Mouse (Mus musculus) lung, postnatal 4 days (tissue): Measurements from ENCODE around the gene Ugt1a8.
"Not testable (repeated sequence)": the region's sequence is repeated elsewhere in the genome, so short reads cannot be mapped to it uniquely, and the experiment has no call there.

Experiments used
- DNase-seq, 2 experiments: peaks; one replicate each; pipeline ENCODE4 v3.0.0; 2021

Ugt1a8 gene

DNA sequence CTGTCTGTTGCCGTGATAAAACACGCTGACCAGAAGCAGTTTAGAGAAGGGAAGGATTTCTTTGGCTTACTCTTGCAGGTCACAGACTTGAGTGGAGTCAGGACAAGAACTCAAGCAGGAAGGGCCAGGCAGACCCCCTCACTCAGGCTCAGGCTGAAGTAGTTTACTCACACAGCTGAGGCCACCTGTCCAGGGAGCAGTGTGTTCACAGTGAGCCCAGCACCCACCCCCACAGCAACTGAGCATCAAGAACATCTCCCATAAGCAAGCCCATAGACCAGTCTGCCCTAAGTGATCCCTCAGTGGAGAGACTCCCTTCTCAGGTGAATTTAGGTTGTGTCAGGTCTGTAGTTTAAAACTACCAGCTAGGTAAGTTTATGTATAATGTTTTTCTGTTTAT, 22.0 kb downstream of the Ugt1a8 start:
- not testable (repeated sequence) for DNase-seq

DNA sequence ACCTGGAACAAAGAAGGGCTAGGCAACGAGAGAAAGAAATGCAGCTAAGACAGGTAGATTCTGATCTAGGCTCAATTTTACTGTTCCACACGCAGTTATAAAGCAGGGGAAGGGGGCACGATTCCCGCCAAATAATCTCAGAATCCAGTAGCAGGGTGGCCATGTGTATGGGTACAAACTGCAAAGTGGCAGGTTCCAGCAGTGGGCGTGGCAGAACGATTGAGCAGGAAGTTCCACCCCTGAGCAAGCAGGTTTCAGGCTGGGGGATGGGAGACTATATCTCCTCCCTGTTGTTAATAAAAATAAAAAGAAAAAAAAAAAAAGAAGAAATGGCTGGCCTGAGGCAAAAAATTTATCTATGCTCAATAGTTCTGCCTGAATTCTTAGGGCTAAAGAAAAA, 25.2 kb downstream of the Ugt1a8 start:
- DNase-seq, result not testable (repeated sequence)

DNA sequence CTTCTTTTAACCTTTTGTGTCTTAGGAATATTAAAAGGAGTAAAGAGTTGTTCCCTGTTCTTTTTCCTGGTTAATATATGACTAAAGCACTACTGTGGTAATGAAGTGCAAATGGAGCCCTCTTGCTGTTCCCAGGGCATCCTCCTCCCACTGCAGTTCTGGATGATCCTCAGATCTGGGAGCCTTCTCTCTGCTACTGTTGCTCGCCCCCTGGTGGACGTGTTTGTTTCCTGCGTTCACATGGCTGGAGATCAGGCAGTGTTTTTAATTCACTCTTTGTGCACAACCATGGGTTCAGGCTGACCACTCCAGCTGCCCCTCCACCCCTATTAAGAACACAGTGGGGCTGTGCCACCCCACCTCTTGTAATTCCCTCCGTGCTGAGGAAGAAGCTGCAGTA, 32.9 kb downstream of the Ugt1a8 start:
- not testable (repeated sequence) for DNase-seq

DNA sequence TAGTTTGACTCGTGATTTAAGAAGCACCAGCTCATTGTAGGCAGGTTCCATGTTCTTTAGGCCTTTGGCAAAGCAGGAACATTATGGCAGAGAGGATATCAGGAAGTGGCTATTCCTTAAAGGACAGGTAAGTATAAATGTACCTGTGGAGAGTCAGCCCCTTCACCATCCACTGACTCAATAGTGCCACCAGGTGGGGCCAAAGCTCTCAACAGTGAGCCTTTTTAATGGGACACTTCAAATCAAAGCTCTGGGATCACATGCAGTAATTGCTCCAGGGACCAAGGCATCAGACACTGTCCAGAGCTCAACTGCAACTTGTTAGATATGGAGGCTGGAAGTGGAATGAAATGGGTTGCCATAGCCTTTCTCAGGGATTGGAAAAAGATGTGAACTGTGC, 33.9 kb downstream of the Ugt1a8 start:
- peak; percentile 33 to 44 for DNase-seq

DNA sequence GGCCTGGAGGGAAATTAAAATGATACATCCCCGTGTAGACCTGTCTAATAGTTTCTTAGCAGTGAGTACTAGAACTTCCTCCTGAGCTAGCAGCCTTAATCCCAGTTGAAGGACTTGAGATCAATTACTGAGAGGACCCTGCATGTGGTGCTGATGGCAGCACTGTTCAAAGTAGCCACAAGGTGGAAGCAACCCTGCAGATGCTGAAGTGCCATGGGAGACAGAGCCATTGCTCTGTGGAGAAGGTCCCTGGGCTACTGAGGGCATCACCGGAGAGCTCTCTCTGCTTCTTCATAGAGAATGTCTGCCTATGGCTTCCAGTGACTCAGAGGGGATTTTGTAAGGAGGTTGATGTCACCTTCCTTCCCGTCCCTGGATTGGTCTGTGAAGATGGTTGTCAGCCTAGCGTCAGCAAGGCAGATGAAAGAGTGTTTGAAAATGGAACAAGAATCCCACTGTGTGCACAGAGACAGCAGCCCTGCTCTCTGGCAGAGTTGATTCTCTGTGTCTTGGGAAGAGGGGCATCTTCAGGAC, 38.3 kb downstream of the Ugt1a8 start:
- not testable (repeated sequence) for DNase-seq

DNA sequence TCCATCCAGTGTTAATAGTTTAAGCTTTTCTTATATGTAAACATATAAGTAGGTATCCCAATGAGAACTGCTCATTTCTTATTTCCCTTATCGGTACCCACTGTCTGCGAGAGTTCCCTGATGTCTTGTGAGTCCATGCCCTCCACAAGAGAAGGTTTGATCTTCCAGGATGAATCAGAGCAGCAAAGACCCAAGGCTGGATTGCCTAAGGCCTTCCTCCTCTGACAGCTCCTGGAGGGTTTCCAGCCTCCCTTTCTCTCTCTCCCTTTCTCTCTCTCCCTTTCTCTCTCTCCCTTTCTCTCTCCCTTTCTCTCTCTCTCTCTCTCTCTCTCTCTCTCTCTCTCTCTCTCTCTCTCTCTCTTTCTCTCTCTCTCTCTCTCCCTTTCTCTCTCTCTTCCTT, 41.5 kb downstream of the Ugt1a8 start:
- DNase-seq, result not testable (repeated sequence)

DNA sequence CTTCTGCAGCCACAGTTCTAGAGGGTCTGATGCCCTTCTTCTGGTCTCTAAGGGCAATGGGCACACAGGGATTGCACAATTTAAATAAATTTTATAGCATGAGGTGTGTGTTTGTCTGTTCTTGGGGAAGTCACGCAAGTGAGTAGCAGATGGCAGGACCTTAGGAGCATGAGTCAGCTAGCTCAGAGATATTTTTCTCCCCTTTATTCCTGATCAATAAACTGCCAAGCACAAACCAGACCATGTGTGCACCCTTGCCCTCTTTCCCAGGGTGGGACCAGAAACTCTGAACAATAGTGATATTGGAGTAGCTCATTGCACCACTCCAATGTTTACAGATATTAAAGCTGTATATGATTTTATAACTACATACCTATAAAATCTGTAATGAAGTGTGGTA, 42.6 kb downstream of the Ugt1a8 start:
- not testable (repeated sequence) for DNase-seq

DNA sequence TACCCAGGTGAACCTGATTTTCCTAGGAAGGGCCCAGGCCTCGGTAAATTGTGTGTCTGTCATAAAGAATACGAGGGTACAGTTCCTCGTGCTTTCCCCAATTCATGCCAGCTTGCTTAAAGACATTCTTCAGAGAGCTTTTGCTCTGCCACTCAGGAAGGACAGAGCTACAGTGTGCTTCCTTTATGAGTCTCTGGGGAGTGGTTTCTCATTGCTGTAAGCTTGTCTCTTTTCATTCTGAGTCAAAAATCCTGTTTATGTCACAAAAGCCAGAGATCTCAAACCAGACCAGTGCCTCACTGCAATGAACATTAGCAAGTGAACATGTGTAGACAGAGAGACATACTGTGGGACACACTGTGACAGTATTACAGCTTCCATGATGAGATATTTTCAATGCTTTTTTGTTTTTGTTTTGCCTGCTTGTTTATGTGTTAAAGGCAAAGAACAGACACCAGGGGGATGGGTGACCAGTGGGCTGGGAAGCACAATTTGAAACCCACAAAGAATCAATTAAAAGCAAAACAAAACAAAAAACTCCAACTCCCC, 46.4 kb downstream of the Ugt1a8 start:
- no peak for DNase-seq

DNA sequence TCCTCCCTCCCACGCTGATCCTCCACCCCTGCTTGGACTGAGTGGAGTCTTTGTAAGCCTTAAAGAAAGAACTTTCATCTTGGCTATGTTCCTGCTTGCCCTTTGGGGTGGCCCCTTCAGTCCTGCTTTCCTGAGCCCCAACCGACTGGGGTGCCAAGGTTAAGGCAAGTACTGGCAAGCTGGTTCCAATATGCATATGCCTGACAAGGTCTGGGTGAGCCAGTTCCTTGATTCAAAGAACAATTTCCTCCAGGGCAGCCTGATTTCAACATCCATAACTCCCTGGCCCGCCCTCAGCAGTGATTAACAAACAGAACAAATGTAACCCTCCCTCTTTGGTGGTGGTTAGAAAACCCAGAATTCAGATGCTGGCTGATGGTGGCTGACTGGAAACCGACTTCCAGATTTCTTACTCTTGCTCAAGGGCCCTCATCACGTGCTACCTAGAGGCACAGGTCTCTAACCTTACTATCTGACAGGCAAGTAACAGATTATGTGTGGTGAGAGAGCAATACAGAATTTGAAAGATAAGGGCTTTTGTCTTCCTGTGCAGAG, 46.9 kb downstream of the Ugt1a8 start, which contains the start of gene Ugt1a6a:
TSS of gene Ugt1a6a (plus strand) at position 353 of the 555 bp plus-strand sequence.
- peak; percentile 53 to 60 for DNase-seq

DNA sequence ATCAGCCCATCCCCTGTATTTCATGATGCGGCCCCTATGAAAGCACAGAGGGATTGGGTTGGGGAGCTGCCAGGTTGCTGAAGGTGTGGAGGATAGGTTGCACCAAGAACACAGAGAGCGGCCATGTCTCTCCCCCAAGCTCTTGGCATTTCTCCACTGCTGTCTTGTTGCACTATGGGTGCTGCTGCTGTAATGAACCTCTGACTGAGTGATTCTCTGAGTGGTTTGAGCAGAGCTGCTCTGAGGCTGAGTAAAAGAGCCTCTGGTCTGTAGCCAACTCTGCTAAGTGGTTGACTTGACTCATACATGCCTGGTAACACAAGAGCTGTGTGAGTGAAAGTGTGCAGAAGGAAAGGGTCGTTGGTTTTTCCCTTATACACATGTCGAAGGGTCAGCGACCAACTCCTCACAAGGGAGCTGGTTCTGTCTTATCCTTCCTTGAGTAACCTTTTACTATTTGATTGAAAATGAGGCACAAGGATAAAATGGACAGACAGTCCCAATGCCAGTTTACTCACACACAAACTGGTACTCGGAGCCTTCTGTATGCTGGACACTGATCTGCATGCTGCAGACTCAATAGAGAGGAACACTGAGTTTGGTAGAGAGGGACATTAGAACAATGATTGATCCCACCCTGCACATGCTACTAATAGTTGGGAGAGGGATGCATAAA, 47.8 kb downstream of the Ugt1a8 start:
- DNase-seq, result peak in 1 of 2 experiments; percentile 32

DNA sequence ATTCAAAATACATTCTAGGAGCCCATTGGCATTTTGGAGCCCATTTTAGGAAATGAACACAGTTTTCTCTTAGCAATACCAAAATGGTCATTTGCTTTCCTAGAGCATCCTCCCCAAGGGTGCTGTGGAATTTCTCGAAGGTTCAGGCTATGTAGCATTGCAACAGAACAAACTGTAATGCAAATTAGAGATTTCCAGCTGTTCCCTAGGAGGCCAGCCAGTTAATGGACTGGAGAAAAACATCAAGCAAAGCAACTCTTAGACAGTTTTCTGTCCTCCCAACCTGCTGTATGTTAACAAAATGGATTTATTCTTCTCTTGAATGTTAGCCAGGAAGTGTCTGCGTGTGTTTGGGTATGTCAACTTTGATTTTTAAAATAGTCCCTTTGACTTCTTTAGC, 49.0 kb downstream of the Ugt1a8 start:
- no peak for DNase-seq

DNA sequence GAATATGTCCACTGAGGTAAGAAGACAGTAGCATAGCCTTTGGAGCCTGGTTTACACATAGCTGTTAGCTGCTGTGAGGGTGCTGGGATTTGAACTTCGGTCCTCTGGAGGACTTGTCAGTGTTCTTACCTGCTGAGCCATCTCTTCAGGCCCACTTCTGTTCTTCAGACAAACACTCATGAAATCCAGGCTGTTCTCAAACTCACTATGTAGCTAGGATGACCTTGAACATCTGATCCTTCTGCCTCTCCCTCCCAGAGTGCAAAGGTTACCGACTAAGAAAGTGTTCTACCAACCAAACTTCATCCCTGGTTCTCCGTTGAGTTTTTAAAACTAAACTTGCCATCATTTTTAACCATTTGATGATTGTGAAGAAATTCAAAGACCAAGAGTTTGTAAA, 49.7 kb downstream of the Ugt1a8 start:
- no peak for DNase-seq

DNA sequence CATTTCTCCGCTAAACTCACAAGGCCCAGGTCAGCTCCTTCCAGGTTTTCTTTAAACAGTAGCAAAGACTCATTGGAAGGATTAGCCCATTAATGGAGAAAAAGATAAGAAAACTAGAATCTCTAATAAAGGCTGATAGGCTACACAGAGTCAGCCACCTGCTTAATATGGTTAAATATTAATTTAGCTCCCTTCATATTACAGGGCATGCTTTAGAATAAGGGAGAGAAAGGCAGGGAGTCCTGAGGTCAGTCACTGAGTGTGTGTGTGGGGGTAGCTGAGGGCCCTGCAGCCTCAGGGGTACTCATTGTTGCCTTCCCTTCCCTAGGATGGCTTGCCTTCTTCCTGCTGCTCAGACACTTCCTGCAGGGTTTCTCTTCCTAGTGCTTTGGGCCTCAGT, 50.5 kb downstream of the Ugt1a8 start:
- DNase-seq, result no peak

DNA sequence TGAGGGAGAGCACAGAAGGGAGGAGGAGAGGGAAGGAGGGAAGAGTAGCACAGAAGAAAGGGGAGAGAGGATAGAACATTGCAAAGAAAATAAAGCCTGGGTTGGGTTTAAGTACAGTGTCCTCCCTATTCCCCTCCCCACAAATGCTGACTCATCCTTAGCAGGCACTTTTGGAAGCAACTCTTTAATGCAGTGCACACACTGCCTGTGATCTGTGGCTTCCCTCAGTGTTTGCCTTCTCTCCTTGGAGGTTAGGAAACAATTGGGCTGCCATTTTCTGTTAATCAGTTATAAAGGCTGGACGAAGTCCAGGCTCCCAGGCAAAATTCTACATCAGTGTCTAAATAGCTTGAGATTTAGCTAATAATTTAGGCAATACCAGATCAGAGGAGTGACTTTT, 52.9 kb downstream of the Ugt1a8 start:
- peak in 1 of 2 experiments; percentile 30 for DNase-seq

DNA sequence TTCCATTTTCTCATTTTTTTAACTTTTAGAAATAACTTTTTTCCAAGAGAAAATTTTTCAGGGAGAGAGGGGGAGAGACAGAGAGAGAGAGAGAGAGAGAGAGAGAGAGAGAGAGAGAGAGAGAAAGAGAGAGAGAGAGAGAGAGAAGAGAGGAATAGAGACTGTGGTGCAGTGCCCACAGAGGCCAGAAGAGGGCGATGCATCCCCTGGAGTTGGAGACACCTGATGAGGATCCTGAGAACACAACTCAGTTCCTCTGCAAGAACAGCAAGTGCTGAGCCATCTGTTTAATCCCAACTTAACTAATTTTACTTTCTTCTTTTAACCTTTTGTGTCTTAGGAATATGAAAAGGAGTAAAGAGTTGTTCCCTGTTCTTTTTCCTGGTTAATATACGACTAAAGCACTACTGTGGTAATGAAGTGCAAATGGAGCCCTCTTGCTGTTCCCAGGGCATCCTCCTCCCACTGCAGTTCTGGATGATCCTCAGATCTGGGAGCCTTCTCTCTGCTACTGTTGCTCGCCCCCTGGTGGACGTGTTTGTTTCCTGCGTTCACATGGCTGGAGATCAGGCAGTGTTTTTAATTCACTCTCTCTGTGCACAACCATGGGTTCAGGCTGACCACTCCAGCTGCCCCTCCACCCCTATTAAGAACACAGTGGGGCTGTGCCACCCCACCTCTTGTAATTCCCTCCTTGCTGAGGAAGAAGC, 56.5 kb downstream of the Ugt1a8 start:
- DNase-seq, result peak; percentile 34 to 60

DNA sequence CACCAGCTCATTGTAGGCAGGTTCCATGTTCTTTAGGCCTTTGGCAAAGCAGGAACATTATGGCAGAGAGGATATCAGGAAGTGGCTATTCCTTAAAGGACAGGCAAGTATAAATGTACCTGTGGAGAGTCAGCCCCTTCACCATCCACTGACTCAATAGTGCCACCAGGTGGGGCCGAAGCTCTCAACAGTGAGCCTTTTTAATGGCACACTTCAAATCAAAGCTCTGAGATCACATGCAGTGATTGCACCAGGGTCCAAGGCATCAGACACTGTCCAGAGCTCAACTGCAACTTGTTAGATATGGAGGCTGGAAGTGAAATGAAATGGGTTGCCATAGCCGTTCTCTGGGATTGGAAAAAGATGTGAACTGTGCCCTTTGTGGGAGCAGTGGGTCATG, 57.7 kb downstream of the Ugt1a8 start:
- peak; percentile 29 to 41 for DNase-seq

DNA sequence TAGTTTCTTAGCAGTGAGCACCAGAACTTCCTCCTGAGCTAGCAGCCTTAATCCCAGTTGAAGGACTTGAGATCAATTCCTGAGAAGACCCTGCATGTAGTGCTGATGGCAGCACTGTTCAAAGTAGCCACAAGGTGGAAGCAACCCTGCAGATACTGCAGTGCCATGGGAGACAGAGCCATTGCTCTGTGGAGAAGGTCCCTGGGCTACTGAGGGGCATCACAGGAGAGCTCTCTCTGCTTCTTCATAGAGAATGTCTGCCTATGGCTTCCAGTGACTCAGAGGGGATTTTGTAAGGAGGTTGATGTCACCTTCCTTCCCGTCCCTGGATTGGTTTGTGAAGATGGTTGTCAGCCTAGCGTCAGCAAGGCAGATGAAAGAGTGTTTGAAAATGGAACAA, 62.5 kb downstream of the Ugt1a8 start:
- DNase-seq, result not testable (repeated sequence)

DNA sequence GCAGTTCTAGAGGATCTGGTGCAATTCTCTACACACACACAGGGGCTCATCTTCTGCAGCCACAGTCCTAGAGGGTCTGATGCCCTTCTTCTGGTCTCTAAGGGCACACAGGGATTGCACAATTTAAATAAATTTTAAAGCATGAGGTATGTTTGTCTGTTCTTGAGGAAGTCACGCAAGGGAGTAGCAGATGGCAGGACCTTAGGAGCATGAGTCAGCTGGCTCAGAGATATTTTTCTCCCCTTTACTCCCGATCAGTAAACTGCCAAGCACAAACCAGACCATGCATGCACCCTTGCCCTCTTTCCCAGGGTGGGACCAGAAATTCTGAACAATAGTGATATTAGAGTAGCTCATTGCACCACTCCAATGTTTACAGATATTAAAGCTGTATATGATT, 70.8 kb downstream of the Ugt1a8 start:
- no peak for DNase-seq

DNA sequence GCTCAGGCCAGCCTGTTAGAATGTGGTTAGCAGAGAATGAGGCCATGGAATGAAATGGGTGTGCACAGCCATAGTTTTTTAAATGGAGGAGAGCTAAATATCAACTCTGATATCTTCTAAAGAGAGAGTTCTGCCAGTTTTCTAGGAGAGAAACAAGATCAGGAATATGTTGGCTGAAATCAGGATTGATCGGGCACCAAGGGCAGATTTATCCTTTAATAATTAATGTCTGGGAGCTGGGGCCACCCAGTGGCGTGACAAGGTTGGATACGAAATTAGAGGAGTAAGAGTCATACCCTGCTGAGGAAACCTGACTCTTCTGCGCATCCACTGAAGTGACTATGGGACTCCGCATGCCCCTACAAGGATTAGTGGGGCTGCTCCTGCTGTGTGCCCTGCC, 78.1 kb downstream of the Ugt1a8 start, which contains the start of gene Ugt1a5:
TSS of gene Ugt1a5 (plus strand) at position 302 of the 400 bp plus-strand sequence.
- DNase-seq, result no peak

DNA sequence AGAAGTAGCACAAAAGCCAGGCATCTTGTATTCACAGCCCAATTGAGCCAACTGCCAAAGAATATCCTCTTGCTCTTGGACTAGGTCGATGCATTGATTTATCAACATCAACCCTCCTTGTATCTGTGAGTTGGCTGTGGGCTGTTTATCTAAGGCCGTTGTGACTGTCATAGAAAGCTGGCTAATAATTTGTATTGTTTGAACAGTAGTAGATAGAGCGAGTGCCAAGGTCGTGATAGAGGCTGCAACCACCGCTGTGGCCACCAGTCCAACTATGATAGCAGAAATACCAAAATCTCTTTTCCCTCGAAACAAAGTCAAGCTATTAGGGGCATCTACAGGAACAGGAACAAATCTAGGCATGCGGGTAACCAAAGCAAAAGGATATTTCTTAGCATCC, 84.6 kb downstream of the Ugt1a8 start:
- not testable (repeated sequence) for DNase-seq

DNA sequence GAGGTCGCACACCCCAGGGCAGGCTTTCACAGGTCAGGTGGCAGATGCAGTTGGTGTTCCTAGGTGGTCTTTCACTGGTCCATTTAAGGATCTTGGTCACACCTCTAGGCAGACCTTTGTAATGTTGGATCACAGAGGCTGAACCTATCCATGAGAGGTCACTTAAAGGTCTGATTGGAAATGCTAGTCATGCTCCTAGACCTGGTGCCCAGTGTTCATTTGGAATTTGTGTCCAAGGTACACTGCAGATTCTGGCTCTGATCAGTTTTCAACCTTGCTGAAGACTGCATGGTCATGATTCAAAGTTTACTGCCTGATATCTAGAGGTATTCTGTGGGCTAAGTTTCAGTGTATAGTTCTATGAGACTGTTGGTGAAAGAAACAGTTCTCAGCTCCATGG, 92.0 kb downstream of the Ugt1a8 start:
- no peak for DNase-seq

DNA sequence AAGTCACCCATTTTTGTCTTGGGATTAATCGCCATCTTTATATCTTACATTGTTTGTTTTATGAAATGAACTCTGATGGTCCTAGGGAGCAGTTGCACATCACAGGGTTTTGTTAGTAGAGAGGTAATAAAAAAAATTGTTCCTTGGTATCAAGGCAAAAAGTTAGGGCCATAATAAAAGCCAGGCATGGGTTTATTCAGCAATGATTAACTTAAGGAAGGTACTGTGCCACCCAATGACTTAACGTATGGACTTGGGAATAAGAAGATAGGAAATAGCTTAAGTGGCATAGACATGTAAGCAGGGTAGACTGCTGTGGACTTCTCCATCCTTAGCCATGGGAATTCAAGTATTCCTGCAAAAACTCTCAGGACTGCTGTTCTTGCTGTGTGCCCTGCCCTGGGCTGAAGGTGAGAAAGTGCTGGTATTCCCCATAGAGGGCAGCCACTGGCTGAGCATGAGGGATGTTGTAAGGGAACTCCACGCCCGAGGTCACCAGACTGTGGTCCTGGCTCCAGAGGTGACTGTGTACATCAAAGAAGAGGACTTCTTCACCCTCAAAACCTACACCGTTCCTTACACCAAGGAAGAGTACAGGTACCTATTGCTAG, 98.8 kb downstream of the Ugt1a8 start:
- no peak for DNase-seq

DNA sequence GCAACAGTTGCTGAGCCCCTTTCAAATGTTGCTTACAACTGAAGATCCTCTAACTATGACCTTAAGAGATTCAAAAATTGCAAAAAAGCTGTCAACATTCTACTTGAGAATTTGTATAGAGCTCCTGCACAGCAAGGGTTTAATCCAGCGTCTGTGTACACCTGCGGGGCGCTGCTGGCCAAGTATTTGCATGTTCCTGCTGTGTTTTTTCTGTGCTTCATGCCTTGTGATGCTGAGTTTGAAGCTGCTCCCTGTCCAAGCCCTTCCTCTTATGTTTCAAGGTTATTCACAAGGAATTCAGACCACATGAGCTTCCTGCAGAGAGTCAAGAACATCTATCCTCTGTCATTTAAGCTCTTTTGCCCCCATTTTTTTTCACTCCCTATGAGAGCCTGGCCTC, 104.5 kb downstream of the Ugt1a8 start:
- no peak for DNase-seq
